In the genomic region with DNA sequence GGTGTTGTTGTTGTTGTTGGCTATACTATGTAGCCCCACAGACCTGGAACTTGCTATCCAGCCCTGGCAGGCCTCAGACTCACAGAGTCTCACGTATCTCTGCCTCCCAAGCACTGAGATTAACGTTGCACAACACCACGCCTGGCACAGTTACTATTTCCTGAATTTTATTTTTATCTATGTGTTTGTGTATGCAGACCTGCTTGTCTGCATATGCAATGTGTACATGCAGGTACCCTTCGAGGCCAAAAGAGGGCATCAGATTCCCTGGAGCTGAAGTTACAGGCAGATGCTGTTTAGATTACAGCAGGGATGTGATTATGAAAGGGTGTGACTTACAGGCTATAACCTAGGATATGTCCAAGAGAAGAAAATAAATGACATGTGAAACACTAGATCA, we compare ENCODE assay signal across 15 mouse cellular contexts.
DNase-seq lines count a peak whose midpoint lies in the region; ATAC-seq and TF ChIP-seq lines count a peak whose summit lies in the region.
"Had no signal": no experiment of that assay in that cellular context is flagged by ENCODE, and none has a peak within 500 bp of the region (broad histone marks: within the 10 kb centered on the region; RNA-seq: fewer than 3 reads in every experiment).

No protein-coding gene starts in this region.

- WGBS in bone marrow, adult 2 months: 23% methylated on average over 4 of the region's 4 CpGs
- 62% methylated on average over 4 of the region's 4 CpGs for WGBS in intestine, postnatal 0 days

- H3K4me2 ChIP-seq in intestine, postnatal 0 days (replicated peaks; ENCODE audit: low read depth): no peak overlapping the region
- H3K4me2 ChIP-seq: neural tube, embryonic 12.5 days had no signal

- no peaks in the 10 kb centered on the region for H3K27me3 ChIP-seq in intestine, postnatal 0 days (replicated peaks; ENCODE audit: control insufficient read depth, insufficient read depth, low read length)
- H3K27me3 ChIP-seq: megakaryocyte, embryonic 14.5 days; neural tube, embryonic 12.5 days had no signal

- peak; percentile 40; the same call in 1 of the 2 replicates for TF ChIP-seq CTCF in layer of hippocampus, adult 2 months (conservative IDR thresholded peaks at IDR 0.05)
- peak; percentile 33; the same call in 1 of the 2 replicates for TF ChIP-seq CTCF in bone marrow, adult 2 months (IDR thresholded peaks at IDR 0.05; ENCODE audit: control insufficient read depth, insufficient read depth, low read length)
- TF ChIP-seq CTCF in intestine, postnatal 0 days (IDR thresholded peaks at IDR 0.05; ENCODE audit: low read depth): peak; percentile 74

- H3K36me3 ChIP-seq in intestine, postnatal 0 days (ENCODE audit: control insufficient read depth, insufficient read depth): no peaks in the 10 kb centered on the region
- H3K36me3 ChIP-seq: neural tube, embryonic 12.5 days had no signal

- H3K4me3 ChIP-seq in layer of hippocampus, adult 2 months: no peak overlapping the region
- H3K4me3 ChIP-seq in bone marrow, adult 2 months (replicated peaks; ENCODE audit: control insufficient read depth, low read depth, low read length): no peak overlapping the region
- no peak overlapping the region for H3K4me3 ChIP-seq in intestine, postnatal 0 days (ENCODE audit: low read depth, low read length)
- H3K4me3 ChIP-seq: erythroblast, embryonic 14.5 days; megakaryocyte, embryonic 14.5 days; neural tube, embryonic 12.5 days had no signal

- no peak overlapping the region for H3K27ac ChIP-seq in layer of hippocampus, adult 2 months
- H3K27ac ChIP-seq in bone marrow, adult 2 months (ENCODE audit: control insufficient read depth, insufficient read depth, low read depth, low read length, poor library complexity): no peak overlapping the region
- H3K27ac ChIP-seq in intestine, postnatal 0 days (ENCODE audit: low read depth, low read length): no peak overlapping the region; the same call in 1 of the 2 replicates
- H3K27ac ChIP-seq: neural tube, embryonic 12.5 days had no signal

- no peaks in the 10 kb centered on the region for H3K9me3 ChIP-seq in intestine, postnatal 0 days (ENCODE audit: control insufficient read depth)
- H3K9me3 ChIP-seq: megakaryocyte, embryonic 14.5 days; neural tube, embryonic 12.5 days had no signal

- TF ChIP-seq POLR2A in bone marrow, adult 2 months (IDR thresholded peaks at IDR 0.05; ENCODE audit: borderline replicate concordance, control insufficient read depth, low read depth, low read length): no peak

- no peak for DNase-seq in layer of hippocampus, adult 2 months (ENCODE audit: low spot score in 2 of 2)
- DNase-seq in layer of hippocampus, postnatal 36 days: no peak
- DNase-seq in lung, postnatal 36 days: peak; percentile 48
- no peak for DNase-seq in urinary bladder, postnatal 25 days (ENCODE audit: low spot score)
- DNase-seq in cerebellum, postnatal 14 days: no peak
- no peak for DNase-seq in layer of hippocampus, adult 9-10 months (ENCODE audit: low spot score)
- DNase-seq: adrenal gland, postnatal 10 days; cerebellum, postnatal 10 days; heart, postnatal 10 days; right cerebral cortex, postnatal 4 days had no signal

- peak; percentile 17; the same call in 1 of the 2 replicates for ATAC-seq in intestine, postnatal 0 days

- H3K9ac ChIP-seq in intestine, postnatal 0 days (ENCODE audit: low read depth, low read length): no peak overlapping the region
- H3K9ac ChIP-seq: neural tube, embryonic 12.5 days had no signal

- peaks cover 1% of the 10 kb centered on the region; the same call in 1 of the 2 replicates for H3K4me1 ChIP-seq in bone marrow, adult 2 months (ENCODE audit: control insufficient read depth, insufficient read depth, low read length)
- H3K4me1 ChIP-seq in intestine, postnatal 0 days (replicated peaks; ENCODE audit: control insufficient read depth, insufficient read depth, low read length): no peaks in the 10 kb centered on the region; the same call in 1 of the 2 replicates
- H3K4me1 ChIP-seq: neural tube, embryonic 12.5 days had no signal
